Mouse (Mus musculus): ENCODE data around the gene Emc9.
A peak's percentile ranks its signal among the peaks of the same experiment; 100 is the strongest.

Gene Emc9

DNA sequence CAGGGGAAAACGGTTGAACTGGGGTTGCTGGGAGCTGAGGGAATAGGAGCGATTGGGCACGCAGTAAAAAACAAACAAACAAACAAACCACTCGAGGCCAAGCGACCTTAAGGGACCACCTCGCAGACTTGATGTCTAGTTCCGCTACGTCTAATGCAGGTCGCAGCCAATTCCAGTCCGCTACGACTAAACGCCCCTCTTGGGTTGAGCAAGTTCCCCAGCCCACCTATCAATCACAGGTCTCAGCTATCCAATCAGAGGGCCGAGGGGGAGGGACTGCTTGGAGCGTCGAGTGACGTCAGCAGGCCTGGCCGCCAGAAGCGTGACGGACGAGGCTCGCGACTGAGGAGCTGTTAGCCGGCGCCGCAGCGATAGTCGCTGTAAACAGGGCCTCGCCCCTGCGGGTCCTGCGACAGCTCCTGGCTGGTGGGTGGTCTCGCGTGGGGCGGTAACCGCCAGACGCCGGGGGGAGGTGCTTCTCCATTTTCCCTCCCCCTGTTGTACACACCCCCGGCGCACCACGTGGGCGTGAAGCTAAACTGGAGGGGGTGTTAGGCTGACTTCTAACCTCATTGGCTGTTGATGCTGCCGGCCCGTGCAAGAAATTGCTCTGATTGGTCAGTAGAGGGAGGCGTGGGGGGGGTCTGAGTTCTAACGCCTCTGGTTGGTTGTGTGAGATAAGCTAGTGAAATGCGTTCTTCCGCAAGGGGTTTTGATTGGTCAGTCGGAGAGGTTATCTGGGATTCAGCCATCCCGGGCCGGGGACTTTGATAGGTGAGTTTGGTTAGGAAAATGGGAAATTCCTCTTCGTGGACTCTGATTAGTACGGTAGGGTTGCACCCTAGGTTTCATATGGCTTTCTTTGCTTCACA, 24.7 kb downstream of the Emc9 start, which contains the start of gene A730061H03Rik:
Gene A730061H03Rik (minus strand): TSS at position 205 of the 872 bp plus-strand sequence.
- peak; percentile 99 for DNase-seq

DNA sequence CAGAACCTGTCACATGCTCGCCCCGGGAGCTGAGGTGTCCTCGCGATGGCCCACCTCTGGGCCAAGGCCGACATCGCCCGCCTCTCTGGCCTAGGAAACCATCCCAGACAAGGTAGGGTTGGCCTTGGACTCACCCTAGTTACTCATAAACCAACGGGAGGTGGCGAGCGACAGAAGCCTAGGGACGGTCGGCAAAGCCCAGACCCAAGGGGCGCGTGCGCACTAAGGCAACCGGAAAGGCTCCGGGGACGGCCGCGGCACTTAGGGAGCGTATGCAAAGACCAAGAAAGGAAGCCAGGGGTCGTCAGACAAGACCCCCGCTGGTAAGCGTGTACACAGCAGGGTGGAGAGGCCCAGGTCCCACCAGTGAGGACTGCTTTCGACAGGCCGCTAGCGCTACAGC, 25.3 kb downstream of the Emc9 start, which contains the start of gene Dcaf11:
Gene Dcaf11 (plus strand): TSS at position 208 of the 403 bp plus-strand sequence.
- DNase-seq: peak; percentile 94

DNA sequence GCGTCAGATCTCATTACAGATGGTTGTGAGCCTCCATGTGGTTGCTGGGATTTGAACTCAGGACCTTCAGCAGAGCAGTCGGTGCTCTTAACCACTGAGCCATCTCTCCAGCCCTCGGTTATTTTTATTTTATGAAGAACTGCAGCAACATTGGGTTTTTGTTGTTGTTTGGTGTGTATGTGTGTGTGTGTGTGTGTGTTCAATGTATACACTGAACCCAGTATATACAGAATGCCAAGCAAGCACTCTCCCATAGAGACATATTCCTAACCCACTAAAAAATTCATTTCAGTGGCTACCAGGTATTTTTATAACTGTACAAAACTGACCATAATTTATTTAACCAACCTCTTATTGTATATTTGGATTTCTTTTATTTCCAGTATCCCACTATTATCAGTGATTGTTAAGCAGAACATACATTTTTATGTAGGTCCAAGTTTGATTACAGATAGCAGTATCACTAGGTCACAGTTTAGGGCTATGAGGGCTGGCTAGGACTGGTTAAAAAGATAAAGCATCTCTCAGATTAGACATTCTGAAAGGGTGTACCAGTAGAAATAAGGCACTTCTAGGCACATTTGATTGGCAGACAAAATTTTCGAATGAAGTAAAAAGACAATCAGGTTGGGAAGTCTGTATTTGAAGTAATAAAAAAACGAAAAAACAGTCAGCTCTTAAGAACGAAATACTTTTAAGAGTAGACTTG, 26.2 kb downstream of the Emc9 start:
- no peak for DNase-seq

DNA sequence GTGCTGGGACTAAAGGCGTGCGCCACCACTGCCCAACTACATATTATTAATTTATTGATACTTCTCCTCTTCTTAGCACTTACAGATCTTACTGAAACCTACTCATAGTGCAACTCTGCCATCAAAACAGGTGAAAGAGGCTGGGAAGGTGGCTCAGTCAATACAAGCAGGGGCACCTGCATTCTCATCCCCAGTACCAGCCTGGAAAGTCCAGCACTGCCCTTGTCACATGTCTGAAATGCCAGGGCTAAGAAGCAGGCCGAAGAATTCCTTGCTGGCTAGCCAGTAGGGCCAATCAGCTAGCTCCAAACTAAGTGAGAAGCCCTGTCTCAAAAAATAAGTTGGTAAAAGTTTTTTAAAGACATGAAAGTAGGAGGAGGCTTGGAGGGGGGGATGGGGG, 27.5 kb downstream of the Emc9 start:
- no peak for DNase-seq

DNA sequence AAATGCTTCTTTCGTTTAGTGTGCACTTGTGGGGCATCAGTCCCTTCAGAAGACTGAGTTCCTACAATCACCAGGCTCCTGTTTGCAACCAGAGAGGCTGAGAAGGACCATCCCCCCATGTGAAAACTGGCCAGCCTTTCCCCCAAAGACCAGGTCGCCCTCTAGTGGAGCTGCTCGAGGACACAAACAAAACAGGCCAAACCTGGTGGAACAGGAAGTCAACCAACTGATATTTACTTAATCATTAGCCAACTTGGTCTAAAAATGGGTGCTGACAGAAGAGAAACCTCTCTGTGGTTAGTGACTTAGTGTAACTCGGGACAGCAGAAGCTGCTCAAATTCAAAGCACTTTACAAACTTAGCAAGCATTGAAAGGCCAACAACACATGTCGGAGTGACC, 28.1 kb downstream of the Emc9 start:
- peak; percentile 69 for DNase-seq

DNA sequence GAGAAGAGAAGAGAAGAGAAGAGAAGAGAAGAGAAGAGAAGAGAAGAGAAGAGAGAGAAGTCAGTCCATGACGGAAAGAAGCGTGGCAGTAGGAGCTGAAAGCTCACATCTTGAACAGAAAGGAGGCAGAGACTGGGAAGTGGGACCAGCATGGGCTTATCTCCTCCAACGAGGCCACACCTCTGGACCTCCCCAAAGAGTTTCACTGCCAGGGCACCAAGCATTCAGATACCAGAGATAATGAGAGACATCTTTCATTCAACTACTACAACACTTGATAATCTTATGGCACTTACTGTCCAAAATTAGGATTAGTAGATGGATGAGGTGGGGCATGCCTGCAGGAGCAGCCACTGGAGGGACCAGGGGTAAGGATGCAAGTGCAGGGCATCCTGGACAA, 29.3 kb downstream of the Emc9 start:
- no peak for DNase-seq

DNA sequence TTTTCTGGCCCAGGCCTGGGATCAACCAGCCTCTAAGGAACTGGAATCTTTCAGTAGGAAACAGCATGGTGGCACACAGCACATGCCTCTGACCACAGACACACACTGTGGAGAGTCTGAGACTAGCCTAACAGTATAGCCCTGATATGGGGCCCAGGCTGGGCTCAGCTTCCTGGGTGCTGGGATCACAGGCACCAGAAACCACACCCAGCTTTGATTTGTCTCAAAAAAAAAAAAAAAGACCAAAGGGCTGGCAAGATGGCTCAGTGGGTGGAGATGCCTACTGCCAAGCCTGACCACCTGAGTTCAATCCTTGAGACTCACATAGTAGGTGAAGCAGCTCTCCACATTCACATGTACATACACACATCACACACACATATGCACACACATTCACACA, 30.5 kb downstream of the Emc9 start:
- no peak for DNase-seq

DNA sequence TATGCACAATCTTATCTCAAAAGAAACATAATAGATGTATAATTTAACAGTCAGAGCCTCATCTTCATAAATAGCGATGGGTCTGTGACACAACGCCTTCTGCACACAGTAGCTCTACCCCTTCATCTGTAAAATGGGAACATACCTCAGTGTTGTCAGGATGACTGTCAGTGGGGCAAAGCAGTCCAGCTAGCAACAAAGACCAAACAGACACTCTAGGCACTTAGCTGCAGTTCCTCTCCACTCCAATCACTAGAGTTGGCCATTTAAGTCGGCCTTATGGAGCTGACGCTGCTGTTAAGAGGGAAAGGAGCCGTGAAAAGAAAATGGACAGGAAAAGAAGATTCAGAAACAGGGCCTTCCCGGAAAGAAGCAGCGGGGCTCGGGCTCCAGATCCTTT, 33.3 kb downstream of the Emc9 start:
- no peak for DNase-seq

DNA sequence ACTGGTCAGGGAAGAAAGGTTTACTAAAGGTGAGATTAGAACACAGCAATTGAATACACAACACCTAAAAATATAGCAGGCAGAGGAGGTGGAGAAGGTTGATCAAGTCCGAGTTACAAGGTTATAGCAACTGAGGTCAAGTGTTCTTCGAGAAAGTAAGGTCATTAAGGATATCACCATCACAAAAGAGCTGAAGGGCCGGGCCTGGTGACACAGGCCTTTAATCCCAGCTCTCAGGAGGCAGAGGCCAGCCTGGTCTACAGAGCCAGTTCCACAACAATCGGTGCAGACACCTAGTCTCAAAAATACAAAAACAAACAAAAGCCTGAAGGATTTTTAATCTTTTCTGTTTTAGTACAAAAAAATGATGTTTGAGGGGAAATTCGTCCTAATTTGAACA, 33.8 kb downstream of the Emc9 start:
- DNase-seq: no peak

DNA sequence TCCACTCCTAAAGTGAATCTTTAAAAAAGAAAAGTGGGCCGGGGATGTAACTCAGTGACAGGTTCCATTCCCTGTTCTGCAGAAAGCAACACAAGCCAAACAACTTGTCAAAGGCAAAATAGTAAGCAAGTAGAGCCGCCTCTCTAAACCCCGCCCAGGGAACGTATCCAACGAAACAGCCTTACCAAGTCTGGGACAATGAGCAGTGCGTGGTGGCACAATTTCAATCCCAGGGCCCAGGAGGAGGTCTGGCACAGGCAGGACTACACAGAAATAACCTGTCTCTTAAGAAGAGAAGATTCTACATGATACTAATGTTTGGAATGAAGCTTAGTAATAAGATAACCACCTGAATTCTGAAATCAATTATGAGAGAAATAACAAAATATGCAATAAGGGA, 34.9 kb downstream of the Emc9 start:
- no peak for DNase-seq

DNA sequence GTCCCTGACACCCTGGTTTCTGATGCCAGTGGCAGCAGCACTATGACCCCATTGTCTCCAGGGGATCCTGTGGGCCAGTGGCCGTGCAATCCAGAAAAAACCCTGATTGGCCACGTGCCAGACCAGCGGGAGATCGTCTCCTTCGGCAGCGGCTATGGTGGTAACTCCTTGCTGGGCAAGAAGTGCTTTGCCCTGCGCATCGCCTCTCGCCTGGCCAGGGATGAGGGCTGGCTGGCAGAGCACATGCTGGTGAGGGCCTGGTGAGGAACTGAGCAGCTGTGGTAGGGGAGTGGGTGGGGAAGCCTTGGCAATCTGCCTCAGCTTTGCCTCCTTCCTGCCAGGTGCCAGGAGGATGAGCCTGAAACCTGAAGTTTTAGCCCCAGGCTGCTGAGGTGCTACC, 40.8 kb downstream of the Emc9 start:
- DNase-seq: peak; percentile 52

DNA sequence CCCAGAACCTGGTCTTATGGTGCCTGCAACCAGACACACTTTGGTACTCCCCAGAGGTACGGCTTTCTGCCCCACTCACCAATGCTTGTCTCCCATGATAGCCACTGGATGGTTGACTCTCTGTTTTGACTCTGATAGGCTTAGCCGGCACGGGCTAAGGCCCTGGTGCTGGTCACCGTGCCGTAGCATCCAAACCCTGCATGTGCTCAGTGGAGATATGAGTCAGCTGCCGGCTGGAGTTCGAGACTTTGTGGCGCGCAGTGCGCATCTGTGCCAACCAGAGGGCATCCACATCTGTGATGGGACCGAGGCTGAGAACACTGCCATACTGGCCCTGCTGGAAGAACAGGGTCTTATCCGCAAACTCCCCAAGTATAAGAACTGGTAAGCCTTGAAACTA, 42.8 kb downstream of the Emc9 start:
- no peak for DNase-seq

DNA sequence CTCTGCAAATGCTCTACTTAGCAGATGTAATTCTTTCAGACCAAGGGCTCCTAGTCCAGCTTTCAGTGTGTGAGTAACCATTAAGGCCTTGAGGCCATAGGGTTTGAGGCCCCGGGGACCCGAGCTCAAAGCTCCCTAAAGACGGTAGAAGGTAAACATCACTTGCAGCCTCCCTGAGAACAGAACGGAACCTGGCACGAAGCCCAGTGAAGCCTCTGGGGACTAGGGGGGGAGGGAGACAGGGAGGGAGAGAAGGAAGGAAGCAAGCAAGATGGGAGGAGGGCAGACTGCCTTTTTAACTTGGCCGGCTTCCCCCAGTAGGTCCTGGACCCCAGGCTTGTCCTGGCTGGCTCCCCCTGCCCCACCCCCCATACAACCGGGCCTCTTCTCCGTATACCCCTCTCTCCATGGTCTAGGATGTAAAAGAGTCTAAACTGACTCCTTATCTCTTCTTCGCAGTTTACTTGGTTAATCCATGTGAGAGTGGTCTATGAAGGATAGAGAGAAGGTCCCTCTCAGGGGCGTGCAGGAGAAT, 44.2 kb downstream of the Emc9 start:
- peak; percentile 86 for DNase-seq

DNA sequence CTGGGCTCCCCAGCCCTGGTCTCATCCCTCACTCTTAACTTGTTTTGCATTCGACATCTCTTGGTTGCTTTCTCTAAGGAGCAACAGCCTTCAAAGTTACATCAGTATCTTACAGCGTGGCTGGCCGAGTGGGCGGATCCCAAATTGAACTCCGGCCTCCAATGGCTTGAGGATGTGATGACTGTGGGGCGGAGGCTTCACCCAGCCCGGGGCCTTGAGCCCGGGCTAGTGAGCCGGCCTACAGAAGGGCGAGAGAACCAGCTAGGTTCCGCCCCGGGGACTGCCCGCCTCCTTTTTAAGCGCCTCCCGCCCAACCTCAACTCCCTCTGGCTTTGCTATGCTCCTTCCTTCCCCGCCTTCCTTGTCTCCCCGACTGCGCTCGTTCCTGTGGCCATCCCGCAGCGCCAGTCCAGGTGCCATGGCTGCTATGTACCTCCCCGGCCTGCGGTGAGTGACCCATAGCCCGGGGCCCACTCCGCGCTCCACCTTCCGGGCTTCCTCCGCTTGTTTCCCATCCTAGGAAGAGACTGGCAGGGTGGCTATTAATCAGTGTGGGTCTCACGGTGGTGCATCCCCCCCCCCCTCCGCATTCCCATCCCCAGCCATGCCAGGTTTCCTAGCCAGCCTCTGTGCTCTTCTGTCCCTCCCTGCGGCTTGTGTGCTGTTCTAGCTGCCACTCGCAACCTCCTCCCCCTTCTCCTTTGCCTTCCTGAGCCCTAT, 44.9 kb downstream of the Emc9 start, which contains the start of gene Pck2:
Gene Pck2 (plus strand): TSS at position 200 of the 720 bp plus-strand sequence.
- peak; percentile 90 for DNase-seq

DNA sequence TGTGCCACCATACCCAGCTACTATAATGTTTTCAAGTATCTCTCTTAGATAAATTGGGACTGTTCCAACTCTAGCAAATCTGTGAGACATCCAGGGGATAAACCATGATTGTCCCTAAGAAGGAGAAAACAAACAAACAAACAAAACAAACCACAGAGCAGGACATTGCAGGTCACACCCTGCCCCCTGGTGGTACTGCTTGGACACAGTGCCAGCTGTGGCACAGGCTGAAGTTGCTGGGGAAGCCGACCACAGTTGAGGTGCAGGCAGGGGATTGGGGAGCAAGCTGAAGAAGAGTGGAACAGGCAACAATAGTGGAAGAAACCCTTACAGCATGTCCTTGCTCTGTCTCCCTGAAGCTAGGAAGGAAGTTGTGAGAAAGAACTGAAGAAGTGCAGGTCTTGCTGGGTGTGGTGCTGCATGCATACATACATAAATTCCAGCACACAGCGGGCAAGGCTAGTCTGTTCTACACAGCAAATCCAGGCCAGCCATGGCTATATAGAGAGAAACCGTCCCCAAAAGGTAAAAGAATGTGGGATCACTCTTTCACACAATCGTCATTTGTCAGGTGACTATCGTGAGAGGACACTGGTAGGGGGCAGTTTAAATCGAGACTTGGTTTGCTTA, 48.9 kb downstream of the Emc9 start:
- no peak for DNase-seq

Data from cerebellum, adult 11-12 months (tissue).